21 mouse cellular contexts compared by ENCODE assay signal in the genomic region with DNA sequence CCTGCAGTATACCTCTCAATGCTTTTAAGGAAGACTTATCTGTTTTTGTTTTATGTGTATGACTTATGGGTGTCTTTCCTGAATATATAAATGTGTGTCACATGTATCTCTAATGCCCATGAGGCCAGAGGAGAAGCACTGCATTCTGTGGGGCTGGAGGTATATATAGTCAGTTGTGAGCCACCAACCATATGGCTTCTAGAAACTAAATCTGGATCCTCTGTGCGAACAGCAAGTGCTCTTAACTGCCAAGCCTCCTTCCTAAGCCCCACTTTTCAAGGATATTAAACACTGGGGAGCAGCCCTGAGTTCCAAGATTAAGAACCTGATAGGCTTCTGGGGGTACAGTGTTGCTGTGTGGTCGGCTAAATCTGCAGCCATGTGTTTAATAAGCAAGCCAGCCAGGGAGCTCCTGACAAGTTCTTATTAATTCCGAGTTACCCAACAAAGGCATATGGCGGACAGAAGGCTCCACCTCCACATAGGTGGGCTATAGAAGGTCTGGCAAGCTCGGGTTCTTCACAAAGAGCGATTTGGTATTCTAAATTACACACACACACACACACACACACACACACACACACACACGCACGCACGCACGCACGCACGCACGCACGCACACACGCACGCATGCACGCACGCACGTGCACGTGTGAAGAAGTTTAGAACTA. TPM values are rescaled to one million over a fixed set of nuclear protein-coding genes. Genes with fewer than 3 reads are reported as not detected.
DNase-seq lines count a peak whose midpoint lies in the region; ATAC-seq and TF ChIP-seq lines count a peak whose summit lies in the region.
"Had no signal": no experiment of that assay in that cellular context is flagged by ENCODE, and none has a peak within 500 bp of the region (broad histone marks: within the 10 kb centered on the region; RNA-seq: fewer than 3 reads in every experiment).

No protein-coding gene starts in this region.

- WGBS in intestine, postnatal 0 days = 92% methylated on average over 20 of the region's 20 CpGs

- intact Hi-C loops in left cerebral cortex, postnatal 4 days (cut with DNase I) = loop anchor here (10.0 kb wide), 1 partner anchor 714 kb away; no protein-coding TSS in a partner anchor
- intact Hi-C loops in left cerebral cortex, postnatal 14 days (cut with DNase I) = loop anchor here (10.0 kb wide), 2 partner anchors 534 to 714 kb away; no protein-coding TSS in a partner anchor
- intact Hi-C loops in gastrocnemius, postnatal 14 days (cut with DNase I; ENCODE audit: low total_unique reads) = loop anchor here (10.0 kb wide), 1 partner anchor 714 kb away; no protein-coding TSS in a partner anchor

- H3K9ac ChIP-seq in intestine, postnatal 0 days (ENCODE audit: low read depth, low read length) = no peak overlapping the region
- H3K9ac ChIP-seq: embryonic facial prominence, embryonic 12.5 days; hindbrain, embryonic 15.5 days; liver, embryonic 13.5 days; midbrain, embryonic 15.5 days had no signal

- H3K4me1 ChIP-seq in intestine, postnatal 0 days (replicated peaks; ENCODE audit: control insufficient read depth, insufficient read depth, low read length) = no peaks in the 10 kb centered on the region
- H3K4me1 ChIP-seq: embryonic facial prominence, embryonic 12.5 days; hindbrain, embryonic 15.5 days; liver, embryonic 13.5 days; midbrain, embryonic 15.5 days had no signal

- no peak for ATAC-seq in intestine, postnatal 0 days
- ATAC-seq: forebrain, embryonic 16.5 days; midbrain, embryonic 15.5 days had no signal

- peak; percentile 17 for DNase-seq in left cerebral cortex, adult 11 months (ENCODE audit: low spot score)
- DNase-seq in left cerebral cortex, postnatal 4 days = no peak
- peak; percentile 30 to 74 for DNase-seq in frontal cortex, postnatal 36 days (ENCODE audit: low spot score in 2 of 2)
- peak; percentile 44 to 60 for DNase-seq in left cerebral cortex, postnatal 14 days (ENCODE audit: low spot score in 2 of 2)
- peak; percentile 78 for DNase-seq in telencephalon, adult 2 months (ENCODE audit: low read depth, low spot score)
- DNase-seq in gastrocnemius, postnatal 14 days = no peak
- DNase-seq: adrenal gland, postnatal 14 days; cerebellum, adult 9-10 months; gastrocnemius, postnatal 36 days; heart, postnatal 14 days; kidney, adult 11 months; kidney, postnatal 10 days; liver, embryonic 13.5 days had no signal

- H3K36me3 ChIP-seq in intestine, postnatal 0 days (ENCODE audit: control insufficient read depth, insufficient read depth) = no peaks in the 10 kb centered on the region
- H3K36me3 ChIP-seq: embryonic facial prominence, embryonic 12.5 days; hindbrain, embryonic 15.5 days; liver, embryonic 13.5 days; midbrain, embryonic 15.5 days had no signal

- no peaks in the 10 kb centered on the region for H3K9me3 ChIP-seq in intestine, postnatal 0 days (ENCODE audit: control insufficient read depth)
- H3K9me3 ChIP-seq: embryonic facial prominence, embryonic 12.5 days; hindbrain, embryonic 15.5 days; liver, embryonic 13.5 days; midbrain, embryonic 15.5 days had no signal

- no peak for TF ChIP-seq CTCF in intestine, postnatal 0 days (IDR thresholded peaks at IDR 0.05; ENCODE audit: low read depth)

- no peak overlapping the region for H3K4me3 ChIP-seq in intestine, postnatal 0 days (ENCODE audit: low read depth, low read length)
- H3K4me3 ChIP-seq: embryonic facial prominence, embryonic 12.5 days; hindbrain, embryonic 15.5 days; liver, embryonic 13.5 days; midbrain, embryonic 15.5 days had no signal

- no peak overlapping the region for H3K27ac ChIP-seq in intestine, postnatal 0 days (ENCODE audit: low read depth, low read length)
- H3K27ac ChIP-seq: embryonic facial prominence, embryonic 12.5 days; hindbrain, embryonic 15.5 days; liver, embryonic 13.5 days; midbrain, embryonic 15.5 days had no signal

- H3K4me2 ChIP-seq in intestine, postnatal 0 days (replicated peaks; ENCODE audit: low read depth) = no peak overlapping the region
- H3K4me2 ChIP-seq: embryonic facial prominence, embryonic 12.5 days; heart, embryonic 11.5 days; hindbrain, embryonic 15.5 days; liver, embryonic 13.5 days; midbrain, embryonic 15.5 days had no signal

- no peaks in the 10 kb centered on the region for H3K27me3 ChIP-seq in intestine, postnatal 0 days (replicated peaks; ENCODE audit: control insufficient read depth, insufficient read depth, low read length)
- H3K27me3 ChIP-seq: embryonic facial prominence, embryonic 12.5 days; hindbrain, embryonic 15.5 days; liver, embryonic 13.5 days had no signal

RNA-seq across cellular contexts. Expression of a gene that starts 12.5 kb away (rescaled TPM):
- under 1 TPM; 0.28 to 0.42 TPM for total RNA-seq in left cerebral cortex, postnatal 4 days (2021)
- total RNA-seq in left cerebral cortex, postnatal 14 days (2021) = under 1 TPM; 0.17 to 0.20 TPM
- polyA plus RNA-seq in intestine, postnatal 0 days (2015; fragmentation: Nextera tagmentation; extraction: Ambion mirVana) = 83.6 and 84.5 TPM in 2 replicates
- total RNA-seq in gastrocnemius, postnatal 14 days (2021) = under 1 TPM; 0.80 to 0.96 TPM
- total RNA-seq: megakaryocyte, adult 5-6 weeks had no signal
- polyA plus RNA-seq: C2C12 had no signal

RNA-seq across cellular contexts. Expression of a gene that starts 25.9 kb away (rescaled TPM):
- total RNA-seq in left cerebral cortex, postnatal 4 days (2021) = 1 to 10 TPM; 7.3 to 9.1 TPM
- 1 to 10 TPM; 4.2 to 4.5 TPM for total RNA-seq in left cerebral cortex, postnatal 14 days (2021)
- polyA plus RNA-seq in intestine, postnatal 0 days (2015; fragmentation: Nextera tagmentation; extraction: Ambion mirVana) = 3.3 and 3.7 TPM in 2 replicates
- total RNA-seq in gastrocnemius, postnatal 14 days (2021) = 10 to 100 TPM in 1 of 2 experiments, 1 to 10 TPM in 1; 9.0 to 12.5 TPM

Comparison
In these comparisons a context has a peak if more than half of its experiments do, and no peak if none do; other contexts are left out.
1. DNase-seq: peak in left cerebral cortex, adult 11 months (single experiment), frontal cortex, postnatal 36 days (2 of 2), left cerebral cortex, postnatal 14 days (2 of 2) and telencephalon, adult 2 months (single experiment); none in left cerebral cortex, postnatal 4 days (single experiment) and gastrocnemius, postnatal 14 days (single experiment).